Mouse (Mus musculus) left cerebral cortex, postnatal 10 days (tissue): Measurements from ENCODE around the gene Zfp706. TPM values are rescaled to one million over a fixed set of nuclear protein-coding genes. Genes with fewer than 3 reads are reported as not detected.
A peak's percentile ranks its signal among the peaks of the same experiment; 100 is the strongest.

Experiments used
- DNase-seq, 2 experiments: peaks; one replicate each; pipeline ENCODE4 v3.0.0; 2021 to 2022; ENCODE audit warnings: low spot score in 2 of 2, mixed read lengths in 1 of 2; ENCODE audit errors: extremely low spot score in 1 of 2
- intact Hi-C: fragments of 180-260 bp; cut with DNase I; formaldehyde crosslinking; loops from one replicate; pipeline ENCODE4 v1.15.1; 2025
- total RNA-seq, 2 experiments: library from RNA; stranded (reverse); gene quantifications; 2 replicates each; pipeline ENCODE4 v1.2.3; 2021

Gene Zfp706
- total RNA-seq, 2 experiments from 2014 or later = 246 TPM

- intact Hi-C loops = no loop called here
- no peak for DNase-seq
Measured at GRCm38 (mm10) chr15:36985567-36985925, 22.0 kb downstream of the Zfp706 start.

GRCm38 (mm10) chr15:36984921-36985566 is 22.5 kb downstream of the Zfp706 start:
- DNase-seq = no peak
- intact Hi-C loops = loop anchor here (5.0 kb wide), 1 partner anchor 193 kb away; no protein-coding TSS in a partner anchor

GRCm38 (mm10) chr15:36983455-36983854 is 24.1 kb downstream of the Zfp706 start:
- intact Hi-C loops = loop anchor here (5.0 kb wide), 1 partner anchor 191 kb away; no protein-coding TSS in a partner anchor
- DNase-seq = no peak

- intact Hi-C loops = loop anchor here (5.0 kb wide), 1 partner anchor 188 kb away; no protein-coding TSS in a partner anchor
- DNase-seq = no peak
Measured at GRCm38 (mm10) chr15:36980238-36980637, 27.3 kb downstream of the Zfp706 start.

- intact Hi-C loops = loop anchor here (5.0 kb wide), 1 partner anchor 187 kb away; no protein-coding TSS in a partner anchor
- peak; percentile 49 to 72 for DNase-seq
Measured at GRCm38 (mm10) chr15:36979488-36980201, 27.9 kb downstream of the Zfp706 start.

GRCm38 (mm10) chr15:36979159-36979487 is 28.4 kb downstream of the Zfp706 start:
- DNase-seq = no peak
- intact Hi-C loops = no loop called here

- DNase-seq = no peak
- intact Hi-C loops = no loop called here
Measured at GRCm38 (mm10) chr15:36977823-36978222, 29.8 kb downstream of the Zfp706 start.

GRCm38 (mm10) chr15:36975690-36976089 is 31.9 kb downstream of the Zfp706 start:
- DNase-seq = no peak
- intact Hi-C loops = no loop called here

GRCm38 (mm10) chr15:36975256-36975620 is 32.3 kb downstream of the Zfp706 start:
- no peak for DNase-seq
- intact Hi-C loops = no loop called here

GRCm38 (mm10) chr15:36974614-36975255 is 32.8 kb downstream of the Zfp706 start:
- intact Hi-C loops = no loop called here
- no peak for DNase-seq

- intact Hi-C loops = no loop called here
- no peak for DNase-seq
Measured at GRCm38 (mm10) chr15:36973714-36974113, 33.9 kb downstream of the Zfp706 start.

GRCm38 (mm10) chr15:36973290-36973689 is 34.3 kb downstream of the Zfp706 start:
- intact Hi-C loops = no loop called here
- no peak for DNase-seq

- intact Hi-C loops = loop anchor here (5.0 kb wide), 1 partner anchor 177 kb away; no protein-coding TSS in a partner anchor
Measured at GRCm38 (mm10) chr15:36969794-36970193, 37.8 kb downstream of the Zfp706 start.

GRCm38 (mm10) chr15:36968295-36968694 is 39.3 kb downstream of the Zfp706 start:
- intact Hi-C loops = loop anchor here (5.0 kb wide), 1 partner anchor 176 kb away; no protein-coding TSS in a partner anchor
- DNase-seq = no peak

More at GRCm38 (mm10) chr15:36969794-36970193, 37.8 kb downstream of the Zfp706 start:
- no peak for DNase-seq

GRCm38 (mm10) chr15:36967381-36968211 is 40.0 kb downstream of the Zfp706 start:
- DNase-seq = peak; percentile 86 to 93
- intact Hi-C loops = loop anchor here (5.0 kb wide), 1 partner anchor 175 kb away; no protein-coding TSS in a partner anchor

GRCm38 (mm10) chr15:36966940-36967339 is 40.6 kb downstream of the Zfp706 start:
- DNase-seq = peak in 1 of 2 experiments; percentile 50
- intact Hi-C loops = loop anchor here (5.0 kb wide), 1 partner anchor 175 kb away; no protein-coding TSS in a partner anchor

GRCm38 (mm10) chr15:36966466-36966865 is 41.1 kb downstream of the Zfp706 start:
- intact Hi-C loops = loop anchor here (5.0 kb wide), 1 partner anchor 174 kb away; no protein-coding TSS in a partner anchor
- DNase-seq = peak in 1 of 2 experiments; percentile 45

GRCm38 (mm10) chr15:36965743-36966142 is 41.8 kb downstream of the Zfp706 start:
- no peak for DNase-seq
- intact Hi-C loops = loop anchor here (5.0 kb wide), 1 partner anchor 173 kb away; no protein-coding TSS in a partner anchor

GRCm38 (mm10) chr15:36962931-36963330 is 44.6 kb downstream of the Zfp706 start:
- DNase-seq = no peak
- intact Hi-C loops = no loop called here
